In genomic region chr13:111237296-111237695, GRCm38 (mm10) we compare ENCODE assay signal across 20 mouse cellular contexts. TPM values are rescaled to one million over a fixed set of nuclear protein-coding genes. Genes with fewer than 3 reads are reported as not detected.
A peak's percentile ranks its signal among the peaks of the same experiment; 100 is the strongest.
DNase-seq lines count a peak whose midpoint lies in the region; ATAC-seq and TF ChIP-seq lines count a peak whose summit lies in the region.
"Had no signal": no experiment of that assay in that cellular context is flagged by ENCODE, and none has a peak within 500 bp of the region (broad histone marks: within the 10 kb centered on the region; RNA-seq: fewer than 3 reads in every experiment).

No protein-coding gene starts in this region.

- ATAC-seq in midbrain, postnatal 0 days (ENCODE audit: low FRiP score), result no peak
- no peak for ATAC-seq in midbrain, embryonic 14.5 days (ENCODE audit: low FRiP score, low TSS enrichment)
- ATAC-seq in granulocyte monocyte progenitor cell, adult 5-6 weeks (replicated peaks; ENCODE audit: poor library complexity, severe bottlenecking), result 0 out of 2 replicates have a peak, but pooled peaks have one; percentile 17
- ATAC-seq in cerebellum, adult (ENCODE audit: insufficient number of reproducible peaks, low FRiP score, low TSS enrichment), result no peak
- ATAC-seq: liver, embryonic 12.5 days had no signal

- H3K27me3 ChIP-seq in midbrain, postnatal 0 days (ENCODE audit: insufficient read depth, low read length), result no peaks in the 10 kb centered on the region
- no peaks in the 10 kb centered on the region for H3K27me3 ChIP-seq in midbrain, embryonic 14.5 days (ENCODE audit: control insufficient read depth, insufficient read depth, low read length)
- H3K27me3 ChIP-seq: liver, embryonic 12.5 days had no signal

- 85% methylated on average over 1 of the region's 1 CpGs for WGBS in midbrain, postnatal 0 days
- WGBS in midbrain, embryonic 14.5 days, result 88% methylated on average over 1 of the region's 1 CpGs

- H3K9me3 ChIP-seq in midbrain, postnatal 0 days (ENCODE audit: low read length), result no peaks in the 10 kb centered on the region
- 0 out of 2 replicates have a peak, but pooled peaks cover 4% of the 10 kb centered on the region for H3K9me3 ChIP-seq in midbrain, embryonic 14.5 days (ENCODE audit: control insufficient read depth, low read length)
- H3K9me3 ChIP-seq: liver, embryonic 12.5 days had no signal

- H3K4me3 ChIP-seq in layer of hippocampus, adult 2 months, result no peak overlapping the region
- H3K4me3 ChIP-seq in midbrain, postnatal 0 days (ENCODE audit: low read depth, low read length), result no peak overlapping the region
- no peak overlapping the region for H3K4me3 ChIP-seq in midbrain, embryonic 14.5 days (replicated peaks; ENCODE audit: low read depth, low read length)
- H3K4me3 ChIP-seq: liver, embryonic 12.5 days had no signal

- H3K36me3 ChIP-seq in midbrain, postnatal 0 days (ENCODE audit: insufficient read depth, low read length), result no peaks in the 10 kb centered on the region
- no peaks in the 10 kb centered on the region for H3K36me3 ChIP-seq in midbrain, embryonic 14.5 days (ENCODE audit: control insufficient read depth, insufficient read depth, low read length)
- H3K36me3 ChIP-seq: liver, embryonic 12.5 days had no signal

- no peak for DNase-seq in layer of hippocampus, adult 2 months (ENCODE audit: low spot score in 2 of 2)
- no peak for DNase-seq in layer of hippocampus, adult 11-12 months (ENCODE audit: low spot score)
- DNase-seq in midbrain, postnatal 0 days (ENCODE audit: low spot score), result no peak
- DNase-seq in midbrain, embryonic 14.5 days, result no peak
- no peak for DNase-seq in cerebellum, postnatal 36 days
- DNase-seq: heart, postnatal 4 days; kidney, adult 8-10 months; kidney, postnatal 4 days; thymus, adult 2 months had no signal

- peak; percentile 40 for TF ChIP-seq CTCF in layer of hippocampus, adult 2 months (conservative IDR thresholded peaks at IDR 0.05)
- peak; percentile 44 for TF ChIP-seq CTCF in midbrain, postnatal 0 days (IDR thresholded peaks at IDR 0.05)

- H3K4me1 ChIP-seq in midbrain, postnatal 0 days (ENCODE audit: insufficient read depth, low read length), result no peaks in the 10 kb centered on the region
- no peaks in the 10 kb centered on the region for H3K4me1 ChIP-seq in midbrain, embryonic 14.5 days (ENCODE audit: control insufficient read depth, insufficient read depth, low read length)

- H3K4me2 ChIP-seq in midbrain, postnatal 0 days (ENCODE audit: low read depth, low read length, poor library complexity, severe bottlenecking), result no peak overlapping the region
- H3K4me2 ChIP-seq in midbrain, embryonic 14.5 days (ENCODE audit: low read length), result no peak overlapping the region
- H3K4me2 ChIP-seq: liver, embryonic 12.5 days had no signal

- no peak overlapping the region for H3K9ac ChIP-seq in midbrain, postnatal 0 days (replicated peaks; ENCODE audit: low read length, poor library complexity, severe bottlenecking)
- no peak overlapping the region for H3K9ac ChIP-seq in midbrain, embryonic 14.5 days (replicated peaks; ENCODE audit: low read length)
- H3K9ac ChIP-seq: liver, embryonic 12.5 days had no signal

- no peak overlapping the region for H3K27ac ChIP-seq in layer of hippocampus, adult 2 months
- H3K27ac ChIP-seq in midbrain, postnatal 0 days (ENCODE audit: low read depth, low read length), result no peak overlapping the region
- H3K27ac ChIP-seq in midbrain, embryonic 14.5 days (replicated peaks; ENCODE audit: low read depth, low read length), result no peak overlapping the region
- H3K27ac ChIP-seq: liver, embryonic 12.5 days had no signal

RNA-seq across cellular contexts. Expression of gene Actbl2, which starts 17.5 kb away (rescaled TPM):
- not detected for total RNA-seq in layer of hippocampus, adult 2 months (2021)
- total RNA-seq in midbrain, postnatal 0 days (2014; rRNA removed), result not detected in 2 replicates
- polyA plus RNA-seq in midbrain, postnatal 0 days (2015; fragmentation: Nextera tagmentation; extraction: Ambion mirVana), result not detected in 2 replicates
- not detected in 2 replicates for polyA plus RNA-seq in midbrain, embryonic 14.5 days (2014; fragmentation: Nextera tagmentation; extraction: Ambion mirVana)
- total RNA-seq in granulocyte monocyte progenitor cell, adult 5-6 weeks (2014; fragmentation: Nextera tagmentation), result not detected in 2 replicates
- not detected in 2 replicates for total RNA-seq in granulocyte monocyte progenitor cell, adult 5-6 weeks (2017)
- total RNA-seq: heart, adult 18-20 months; heart, postnatal 4 days; layer of hippocampus, postnatal 25 days; left cerebral cortex, postnatal 25 days had no signal
- polyA plus RNA-seq: forebrain, embryonic 14.5 days; heart, embryonic 14.5 days; hindbrain, postnatal 0 days; liver, embryonic 12.5 days; small intestine, adult 2 months; stomach, embryonic 14.5 days; thymus, adult 2 months had no signal
